Mouse (Mus musculus): ENCODE results near the gene Kcnq1.

Kcnq1 gene

GRCm38 (mm10) chr7:143093847-143094246 is 12.3 kb upstream of the Kcnq1 start:
- DNase-seq (ENCODE audit: low spot score) = no peak

GRCm38 (mm10) chr7:143094592-143095553 is 11.3 kb upstream of the Kcnq1 start, which contains the start of gene Trpm5:
Gene Trpm5, minus strand, starts transcription at chr7:143094642.
- DNase-seq (ENCODE audit: low spot score) = peak; percentile 77

GRCm38 (mm10) chr7:143095554-143095907 is 10.6 kb upstream of the Kcnq1 start:
- no peak for DNase-seq (ENCODE audit: low spot score)

GRCm38 (mm10) chr7:143100759-143101158 is 5.4 kb upstream of the Kcnq1 start:
- no peak for DNase-seq (ENCODE audit: low spot score)

GRCm38 (mm10) chr7:143105258-143105897 is 784 bp upstream of the Kcnq1 start:
- no peak for DNase-seq (ENCODE audit: low spot score)

GRCm38 (mm10) chr7:143106672-143107465 is 707 bp downstream of the Kcnq1 start:
- DNase-seq (ENCODE audit: low spot score) = no peak

- no peak for DNase-seq (ENCODE audit: low spot score)
These were observed 2.0 kb downstream of the Kcnq1 start for GRCm38 (mm10) chr7:143108200-143108599.

- DNase-seq (ENCODE audit: low spot score) = no peak
These were observed 3.0 kb downstream of the Kcnq1 start for GRCm38 (mm10) chr7:143108996-143109660.

- no peak for DNase-seq (ENCODE audit: low spot score)
These were observed 3.5 kb downstream of the Kcnq1 start for GRCm38 (mm10) chr7:143109696-143110095.

- no peak for DNase-seq (ENCODE audit: low spot score)
These were observed 4.6 kb downstream of the Kcnq1 start for GRCm38 (mm10) chr7:143110803-143111202.

GRCm38 (mm10) chr7:143111719-143112118 is 5.6 kb downstream of the Kcnq1 start:
- no peak for DNase-seq (ENCODE audit: low spot score)

GRCm38 (mm10) chr7:143112395-143112794 is 6.2 kb downstream of the Kcnq1 start:
- no peak for DNase-seq (ENCODE audit: low spot score)

GRCm38 (mm10) chr7:143114773-143115172 is 8.6 kb downstream of the Kcnq1 start:
- DNase-seq (ENCODE audit: low spot score) = no peak

- DNase-seq (ENCODE audit: low spot score) = no peak
These were observed 10.4 kb downstream of the Kcnq1 start for GRCm38 (mm10) chr7:143116521-143116920.

GRCm38 (mm10) chr7:143119407-143119806 is 13.2 kb downstream of the Kcnq1 start:
- DNase-seq (ENCODE audit: low spot score) = no peak

- DNase-seq (ENCODE audit: low spot score) = no peak
These were observed 13.7 kb downstream of the Kcnq1 start for GRCm38 (mm10) chr7:143119826-143120225.

GRCm38 (mm10) chr7:143122191-143122590 is 16.0 kb downstream of the Kcnq1 start:
- no peak for DNase-seq (ENCODE audit: low spot score)

GRCm38 (mm10) chr7:143123876-143124669 is 17.9 kb downstream of the Kcnq1 start:
- peak; percentile 42 for DNase-seq (ENCODE audit: low spot score)

- DNase-seq (ENCODE audit: low spot score) = no peak
These were observed 18.7 kb downstream of the Kcnq1 start for GRCm38 (mm10) chr7:143124902-143125301.

- DNase-seq (ENCODE audit: low spot score) = no peak
These were observed 26.7 kb downstream of the Kcnq1 start for GRCm38 (mm10) chr7:143132815-143133214.

- no peak for DNase-seq (ENCODE audit: low spot score)
These were observed 30.0 kb downstream of the Kcnq1 start for GRCm38 (mm10) chr7:143136125-143136524.

All from retina, embryonic 14.5 days (tissue).